Mouse (Mus musculus) intestine, embryonic 16.5 days (tissue): ENCODE results near the gene Abhd11. TPM values are rescaled to one million over a fixed set of nuclear protein-coding genes. Genes with fewer than 3 reads are reported as not detected.
A peak's percentile ranks its signal among the peaks of the same experiment; 100 is the strongest.

Experiments used
- ATAC-seq: fragments of 200-750 bp; cut with Nextera tagmentation; 2 replicates; pipeline ENCODE4 v1.8.0; 2017; ENCODE audit warnings: moderate TSS enrichment, moderate library complexity
- H3K27ac ChIP-seq: fragments of 300-500 bp; sonication (generic); 2 replicates; pipeline ENCODE4 v1.5.1; 2014; ENCODE audit warnings: mild to moderate bottlenecking, low read length
- H3K27me3 ChIP-seq: fragments of 300-500 bp; sonication (generic); replicated peaks from 2 replicates; pipeline ENCODE4 v1.6.1; 2014; ENCODE audit warnings: low read length, control low read depth, mixed read lengths; ENCODE audit not compliant: control insufficient read depth, insufficient read depth
- H3K36me3 ChIP-seq: fragments of 300-500 bp; sonication (generic); 2 replicates; pipeline ENCODE4 v1.6.1; 2014; ENCODE audit warnings: low read length, control low read depth; ENCODE audit not compliant: control insufficient read depth, insufficient read depth
- H3K4me1 ChIP-seq: fragments of 300-500 bp; sonication (generic); 2 replicates; pipeline ENCODE4 v1.6.1; 2014; ENCODE audit warnings: low read length, control low read depth, mixed read lengths; ENCODE audit not compliant: control insufficient read depth, insufficient read depth
- H3K4me2 ChIP-seq: fragments of 300-500 bp; sonication (generic); 2 replicates; pipeline ENCODE4 v1.6.1; 2014; ENCODE audit warnings: low read depth, low read length, control low read depth
- H3K4me3 ChIP-seq: fragments of 300-500 bp; sonication (generic); 2 replicates; pipeline ENCODE4 v1.5.1; 2014; ENCODE audit warnings: mild to moderate bottlenecking, low read length
- H3K9ac ChIP-seq: fragments of 300-500 bp; sonication (generic); 2 replicates; pipeline ENCODE4 v1.6.1; 2014; ENCODE audit warnings: low read depth, low read length
- H3K9me3 ChIP-seq: fragments of 300-500 bp; sonication (generic); 2 replicates; pipeline ENCODE4 v1.6.1; 2016; ENCODE audit warnings: low read length, control low read depth; ENCODE audit not compliant: control insufficient read depth
- WGBS: fragments of 180-500 bp; shearing (Covaris S2); extraction: QIAGEN DNeasy Blood & Tissue Kit; methylation state at CpG from one replicate; pipeline ENCODE4 v1.1.7; 2014; 5-methylcytosine and 5-hydroxymethylcytosine counted together
- polyA plus RNA-seq: library from polyadenylated mRNA; unstranded; fragments of >200 nt; fragmentation: Nextera tagmentation; extraction: Ambion mirVana; gene quantifications from 2 replicates; pipeline ENCODE4 v1.2.1, GENCODE M21; 2015

Abhd11 gene
- polyA plus RNA-seq, 1 experiment from 2014 or later: 106 TPM

GRCm38 (mm10) chr5:135032581-135032980, 23.6 kb downstream of the Abhd11 start:
- no peak overlapping the region for H3K4me3 ChIP-seq
- no peaks in the 10 kb centered on the region for H3K27me3 ChIP-seq
- no peak for ATAC-seq
- no peaks in the 10 kb centered on the region for H3K36me3 ChIP-seq
- no peaks in the 10 kb centered on the region; the same call in 1 of the 2 replicates for H3K9me3 ChIP-seq
- H3K4me2 ChIP-seq: no peak overlapping the region
- no peak overlapping the region for H3K9ac ChIP-seq
- no peak overlapping the region for H3K27ac ChIP-seq
- 89% methylated on average over 5 of the region's 5 CpGs for WGBS
- H3K4me1 ChIP-seq: peaks cover 14% of the 10 kb centered on the region

GRCm38 (mm10) chr5:135034593-135034992, 25.6 kb downstream of the Abhd11 start:
- H3K27me3 ChIP-seq: no peaks in the 10 kb centered on the region
- ATAC-seq: no peak
- no peaks in the 10 kb centered on the region; the same call in 1 of the 2 replicates for H3K9me3 ChIP-seq
- H3K4me2 ChIP-seq: no peak overlapping the region
- WGBS: 98% methylated on average over 2 of the region's 2 CpGs
- peaks cover under 1% of the 10 kb centered on the region for H3K4me1 ChIP-seq
- H3K27ac ChIP-seq: no peak overlapping the region
- no peaks in the 10 kb centered on the region for H3K36me3 ChIP-seq
- H3K9ac ChIP-seq: no peak overlapping the region
- H3K4me3 ChIP-seq: no peak overlapping the region

DNA sequence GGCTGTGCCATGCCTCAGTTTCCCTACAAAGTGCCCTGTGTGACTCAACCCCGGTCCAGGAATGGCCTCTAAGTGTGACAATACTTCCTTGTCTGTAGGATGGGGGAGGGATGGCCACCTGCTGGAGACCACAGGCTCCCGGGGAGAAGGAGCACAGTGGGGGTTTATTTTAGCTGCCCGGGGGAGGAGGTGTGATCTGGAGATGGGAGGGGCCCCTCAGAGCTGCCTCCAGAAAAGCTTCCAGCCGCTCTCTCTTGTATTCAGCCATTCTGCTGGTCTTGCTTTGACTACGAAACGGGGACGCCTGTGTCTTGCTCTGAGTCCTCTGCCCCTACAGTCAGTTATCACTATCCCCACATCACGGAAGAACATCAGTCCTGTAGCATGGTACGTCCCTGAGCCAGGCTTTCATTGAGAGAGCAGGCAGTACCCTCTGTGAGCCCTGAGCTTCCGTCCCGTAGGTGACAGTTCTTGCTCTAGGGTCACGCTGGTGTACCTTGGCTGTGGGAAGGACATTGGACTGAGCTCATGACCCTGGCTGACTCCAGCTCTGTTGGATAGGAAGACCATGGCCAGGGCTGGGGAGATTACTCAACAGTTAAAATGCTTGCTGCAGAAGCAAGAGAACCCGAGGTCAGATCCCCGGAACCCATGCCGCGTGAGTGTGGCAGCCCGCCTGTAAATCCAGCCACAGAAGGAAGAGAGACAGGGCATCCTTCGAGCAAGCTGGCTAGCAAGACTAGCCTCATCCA, 26.8 kb downstream of the Abhd11 start:
- H3K9me3 ChIP-seq: no peaks in the 10 kb centered on the region; the same call in 1 of the 2 replicates
- no peak overlapping the region for H3K27ac ChIP-seq
- no peaks in the 10 kb centered on the region for H3K36me3 ChIP-seq
- H3K4me3 ChIP-seq: no peak overlapping the region
- no peaks in the 10 kb centered on the region for H3K4me1 ChIP-seq
- no peaks in the 10 kb centered on the region for H3K27me3 ChIP-seq
- 66% methylated on average over 18 of the region's 18 CpGs for WGBS
- no peak overlapping the region for H3K9ac ChIP-seq
- no peak overlapping the region for H3K4me2 ChIP-seq
- ATAC-seq: no peak

- Histone ChIP-seq H3K4me2 (no peak overlapping the region), H3K4me3 (no peak overlapping the region), H3K9ac (no peak overlapping the region), H3K27ac (no peak overlapping the region), H3K9me3 (no peaks in the 10 kb centered on the region; the same call in 1 of the 2 replicates), H3K36me3 (no peaks in the 10 kb centered on the region), H3K4me1 (no peaks in the 10 kb centered on the region), H3K27me3 (no peaks in the 10 kb centered on the region)
- 77% methylated on average over 3 of the region's 3 CpGs for WGBS
- no peak; the same call in 1 of the 2 replicates for ATAC-seq
Measured at GRCm38 (mm10) chr5:135037946-135038345, 29.0 kb downstream of the Abhd11 start.

DNA sequence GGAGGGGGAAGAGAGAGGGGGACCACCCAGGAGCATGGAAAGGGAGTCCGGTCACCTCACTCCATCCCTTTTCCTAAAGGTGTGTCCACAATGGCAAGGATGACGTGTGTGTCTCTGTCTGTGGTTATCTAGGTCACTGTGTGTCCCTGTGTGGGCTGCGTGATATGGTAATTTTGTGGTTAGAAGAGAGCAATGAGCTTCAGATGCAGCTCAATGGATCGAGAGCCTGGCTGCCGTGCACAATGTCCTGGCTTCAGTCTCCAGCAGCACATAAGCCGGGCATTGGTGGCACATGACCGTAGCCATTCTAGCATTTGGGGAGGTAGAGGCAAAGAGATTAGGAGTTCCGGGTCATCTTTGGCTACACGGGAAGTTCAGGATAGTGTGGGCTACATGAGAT, 30.6 kb downstream of the Abhd11 start:
- no peak overlapping the region for H3K4me3 ChIP-seq
- 86% methylated on average over 9 of the region's 9 CpGs for WGBS
- H3K36me3 ChIP-seq: no peaks in the 10 kb centered on the region
- H3K9ac ChIP-seq: no peak overlapping the region
- H3K4me1 ChIP-seq: no peaks in the 10 kb centered on the region
- ATAC-seq: no peak
- H3K4me2 ChIP-seq: no peak overlapping the region
- H3K27ac ChIP-seq: no peak overlapping the region
- no peaks in the 10 kb centered on the region for H3K27me3 ChIP-seq
- no peaks in the 10 kb centered on the region; the same call in 1 of the 2 replicates for H3K9me3 ChIP-seq

DNA sequence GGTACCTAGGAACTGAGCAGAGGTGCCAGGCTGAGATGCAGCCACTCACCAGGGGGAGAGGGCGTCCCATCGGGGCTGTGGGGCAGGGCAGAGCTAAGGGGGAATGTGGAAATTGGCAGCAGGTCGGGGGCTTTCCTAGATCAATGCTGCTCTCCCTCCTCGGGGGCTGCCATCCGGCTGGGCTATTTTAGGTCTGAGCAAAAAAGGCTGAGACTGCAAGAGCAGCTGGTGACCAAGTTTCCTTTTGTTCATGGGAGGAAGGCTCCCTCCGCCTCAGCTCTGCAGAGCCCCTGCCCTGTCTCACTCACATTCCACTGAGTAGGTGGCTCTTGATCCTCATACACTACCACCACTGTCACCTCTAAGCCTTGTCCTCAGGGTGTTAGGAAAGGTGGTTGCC, 31.1 kb downstream of the Abhd11 start:
- no peak overlapping the region for H3K27ac ChIP-seq
- ATAC-seq: no peak
- no peaks in the 10 kb centered on the region for H3K9me3 ChIP-seq
- H3K4me2 ChIP-seq: no peak overlapping the region
- H3K9ac ChIP-seq: peak overlapping the region; percentile 11; the same call in 1 of the 2 replicates
- H3K4me3 ChIP-seq: no peak overlapping the region
- WGBS: 65% methylated on average over 6 of the region's 6 CpGs
- H3K36me3 ChIP-seq: peaks cover 4% of the 10 kb centered on the region; the same call in 1 of the 2 replicates
- H3K4me1 ChIP-seq: no peaks in the 10 kb centered on the region
- no peaks in the 10 kb centered on the region for H3K27me3 ChIP-seq

DNA sequence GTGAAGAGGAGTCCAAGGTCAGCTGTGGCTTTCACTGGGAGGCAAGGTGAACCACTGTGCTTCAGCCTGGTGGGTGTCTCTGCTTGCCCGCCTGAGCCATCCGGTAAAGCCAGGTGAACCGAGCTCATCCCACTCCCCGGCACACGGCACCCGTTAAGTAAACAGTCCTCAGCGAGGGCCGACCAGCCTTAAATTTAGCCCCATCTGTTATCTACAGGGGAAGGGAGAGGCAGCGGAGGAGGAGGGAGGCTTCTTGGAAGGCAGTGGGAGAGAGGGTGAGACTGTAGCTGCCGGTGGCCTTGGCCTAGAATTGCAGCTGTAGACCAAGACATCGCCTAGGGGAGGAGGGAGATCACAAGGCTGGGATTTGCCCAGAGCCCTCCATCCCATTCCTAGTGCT, 31.8 kb downstream of the Abhd11 start:
- H3K4me3 ChIP-seq: no peak overlapping the region
- peaks cover 8% of the 10 kb centered on the region; the same call in 1 of the 2 replicates for H3K36me3 ChIP-seq
- no peak overlapping the region for H3K4me2 ChIP-seq
- H3K4me1 ChIP-seq: no peaks in the 10 kb centered on the region
- no peaks in the 10 kb centered on the region for H3K9me3 ChIP-seq
- no peak for ATAC-seq
- WGBS: 43% methylated on average over 11 of the region's 11 CpGs
- H3K27ac ChIP-seq: no peak overlapping the region
- H3K27me3 ChIP-seq: no peaks in the 10 kb centered on the region
- H3K9ac ChIP-seq: no peak overlapping the region

DNA sequence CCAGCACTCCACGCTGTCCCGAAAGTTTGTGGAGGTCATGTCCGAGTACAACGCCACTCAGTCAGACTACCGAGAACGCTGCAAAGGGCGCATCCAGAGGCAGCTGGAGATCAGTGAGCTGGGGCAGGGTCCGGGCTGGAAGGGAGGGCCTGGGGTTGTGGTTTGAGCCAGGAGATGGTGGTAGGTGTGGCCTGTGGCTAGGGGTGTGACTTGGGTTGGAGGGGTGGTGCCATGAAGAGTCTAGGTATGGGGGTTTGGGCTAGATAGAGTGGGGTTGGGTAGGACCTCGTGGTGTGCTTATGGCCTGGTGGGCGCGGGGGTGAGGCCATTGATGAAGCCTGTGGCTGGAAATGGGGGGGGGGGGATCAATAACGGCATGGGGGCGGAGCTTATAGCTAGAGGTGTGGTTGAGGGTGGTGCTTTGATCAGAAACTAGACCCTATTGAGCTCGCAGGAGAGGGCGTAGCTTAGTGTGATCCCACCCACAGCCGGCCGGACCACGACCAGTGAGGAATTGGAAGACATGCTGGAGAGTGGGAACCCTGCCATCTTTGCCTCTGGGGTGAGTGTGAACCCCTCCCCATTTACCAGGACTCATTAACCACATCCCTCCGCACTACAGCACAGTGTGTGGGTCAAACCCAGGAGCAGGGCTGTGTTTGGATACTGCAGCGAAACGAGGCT, 33.3 kb downstream of the Abhd11 start:
- H3K27me3 ChIP-seq: no peaks in the 10 kb centered on the region
- H3K4me1 ChIP-seq: no peaks in the 10 kb centered on the region
- ATAC-seq: peak; percentile 44; the same call in 1 of the 2 replicates
- H3K4me2 ChIP-seq: no peak overlapping the region
- WGBS: 47% methylated on average over 21 of the region's 21 CpGs
- H3K27ac ChIP-seq: no peak overlapping the region
- no peak overlapping the region for H3K4me3 ChIP-seq
- H3K36me3 ChIP-seq: peaks cover 8% of the 10 kb centered on the region; the same call in 1 of the 2 replicates
- no peak overlapping the region for H3K9ac ChIP-seq
- H3K9me3 ChIP-seq: no peaks in the 10 kb centered on the region

GRCm38 (mm10) chr5:135044575-135044974, 35.6 kb downstream of the Abhd11 start:
- Histone ChIP-seq H3K9me3 (no peaks in the 10 kb centered on the region), H3K27ac (no peak overlapping the region), H3K4me1 (no peaks in the 10 kb centered on the region), H3K27me3 (no peaks in the 10 kb centered on the region), H3K9ac (no peak overlapping the region), H3K36me3 (peaks cover 16% of the 10 kb centered on the region), H3K4me3 (no peak overlapping the region), H3K4me2 (no peak overlapping the region)
- 94% methylated on average over 3 of the region's 3 CpGs for WGBS
- ATAC-seq: no peak
